Mouse (Mus musculus): ENCODE measurements around the gene Cacna1i. TPM values are rescaled to one million over a fixed set of nuclear protein-coding genes. Genes with fewer than 3 reads are reported as not detected.

Gene Cacna1i
- polyA plus RNA-seq, 1 experiment, result 36.5 TPM

- TF ChIP-seq CTCF (IDR thresholded peaks at IDR 0.05; ENCODE audit: extremely low read depth, insufficient read depth, low read length) (no peak), POLR2A (IDR thresholded peaks at IDR 0.05; ENCODE audit: extremely low read depth, insufficient read depth, low read length) (no peak)
- Histone ChIP-seq H3K4me3 (ENCODE audit: insufficient read depth, low read length) (peak overlapping the region; percentile 80), H3K4me1 (ENCODE audit: control insufficient read depth, insufficient read depth, low read length) (no peaks in the 10 kb centered on the region; the same call in 1 of the 2 replicates), H3K27ac (ENCODE audit: insufficient read depth, low read length) (peak overlapping the region; percentile 77)
Measured at GRCm38 (mm10) chr15:80256242-80256641, 30.8 kb upstream of the Cacna1i start.

DNA sequence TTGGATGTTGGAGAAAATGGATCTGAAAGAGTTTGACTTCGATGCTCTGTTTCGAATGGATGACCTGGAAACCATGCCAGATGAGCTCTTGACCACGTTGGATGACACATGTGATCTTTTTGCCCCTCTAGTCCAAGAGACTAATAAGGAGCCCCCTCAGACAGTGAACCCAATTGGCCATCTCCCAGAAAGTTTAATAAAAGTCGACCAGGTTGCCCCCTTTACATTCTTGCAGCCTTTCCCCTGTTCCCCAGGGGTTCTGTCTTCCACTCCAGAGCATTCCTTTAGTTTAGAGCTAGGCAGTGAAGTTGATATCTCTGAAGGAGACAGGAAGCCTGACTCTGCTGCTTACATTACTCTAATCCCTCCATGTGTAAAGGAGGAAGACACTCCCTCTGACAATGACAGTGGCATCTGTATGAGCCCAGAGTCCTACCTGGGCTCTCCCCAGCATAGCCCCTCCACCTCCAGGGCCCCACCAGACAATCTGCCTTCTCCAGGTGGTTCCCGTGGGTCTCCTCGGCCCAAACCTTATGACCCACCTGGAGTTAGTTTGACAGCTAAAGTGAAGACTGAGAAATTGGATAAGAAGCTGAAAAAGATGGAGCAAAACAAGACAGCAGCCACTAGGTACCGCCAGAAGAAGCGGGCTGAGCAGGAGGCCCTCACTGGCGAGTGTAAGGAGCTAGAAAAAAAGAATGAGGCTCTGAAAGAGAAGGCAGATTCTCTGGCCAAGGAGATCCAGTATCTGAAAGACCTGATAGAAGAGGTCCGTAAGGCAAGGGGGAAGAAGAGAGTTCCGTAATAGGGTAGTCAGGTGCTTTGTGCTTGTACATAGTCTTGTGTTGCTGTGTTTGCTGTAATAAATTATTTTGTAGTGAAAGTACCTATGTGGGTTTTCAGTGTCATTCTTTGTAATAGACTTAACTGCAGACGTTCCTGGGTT, 30.1 kb upstream of the Cacna1i start:
- Histone ChIP-seq H3K4me3 (ENCODE audit: insufficient read depth, low read length) (peak overlapping the region; percentile 80), H3K4me1 (ENCODE audit: control insufficient read depth, insufficient read depth, low read length) (no peaks in the 10 kb centered on the region; the same call in 1 of the 2 replicates), H3K27ac (ENCODE audit: insufficient read depth, low read length) (no peak overlapping the region)
- TF ChIP-seq CTCF (IDR thresholded peaks at IDR 0.05; ENCODE audit: extremely low read depth, insufficient read depth, low read length) (no peak), POLR2A (IDR thresholded peaks at IDR 0.05; ENCODE audit: extremely low read depth, insufficient read depth, low read length) (peak; percentile 23; the same call in 1 of the 2 replicates)

DNA sequence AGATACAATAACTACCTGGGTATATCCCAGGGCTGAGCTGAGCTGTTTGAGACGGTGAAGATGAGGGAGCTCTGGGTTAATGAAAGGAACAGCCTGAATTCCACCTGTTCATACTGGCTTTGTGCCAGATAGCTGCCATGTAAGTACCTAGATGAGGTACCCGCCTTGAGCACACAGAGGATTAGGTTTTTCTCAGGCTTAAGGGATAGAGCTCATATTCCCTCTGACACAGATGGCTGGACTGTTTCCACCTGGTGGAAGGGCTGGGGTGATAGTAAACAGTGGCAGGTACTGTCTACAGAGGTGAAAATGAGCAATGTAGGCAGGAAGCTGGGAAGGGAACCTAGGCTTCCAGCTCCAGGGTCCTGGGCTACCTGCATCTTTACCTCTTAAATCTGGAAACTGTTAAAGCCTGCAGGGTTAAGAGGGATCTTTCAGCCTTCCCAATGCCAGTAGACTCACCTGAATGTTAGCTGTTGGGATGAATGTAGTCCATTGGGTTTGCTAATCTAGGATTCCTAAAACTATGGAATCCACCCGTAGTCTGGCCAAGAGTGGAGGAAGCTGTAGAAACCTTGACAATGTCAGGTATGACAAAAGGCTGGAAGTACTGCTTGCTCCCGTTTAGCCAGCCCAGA, 29.3 kb upstream of the Cacna1i start:
- Histone ChIP-seq H3K27ac (ENCODE audit: insufficient read depth, low read length) (no peak overlapping the region), H3K4me3 (ENCODE audit: insufficient read depth, low read length) (no peak overlapping the region; the same call in 1 of the 2 replicates), H3K4me1 (ENCODE audit: control insufficient read depth, insufficient read depth, low read length) (no peaks in the 10 kb centered on the region; the same call in 1 of the 2 replicates)
- TF ChIP-seq CTCF (IDR thresholded peaks at IDR 0.05; ENCODE audit: extremely low read depth, insufficient read depth, low read length) (no peak), POLR2A (IDR thresholded peaks at IDR 0.05; ENCODE audit: extremely low read depth, insufficient read depth, low read length) (0 out of 2 replicates have a peak, but pooled peaks have one; percentile 24)

DNA sequence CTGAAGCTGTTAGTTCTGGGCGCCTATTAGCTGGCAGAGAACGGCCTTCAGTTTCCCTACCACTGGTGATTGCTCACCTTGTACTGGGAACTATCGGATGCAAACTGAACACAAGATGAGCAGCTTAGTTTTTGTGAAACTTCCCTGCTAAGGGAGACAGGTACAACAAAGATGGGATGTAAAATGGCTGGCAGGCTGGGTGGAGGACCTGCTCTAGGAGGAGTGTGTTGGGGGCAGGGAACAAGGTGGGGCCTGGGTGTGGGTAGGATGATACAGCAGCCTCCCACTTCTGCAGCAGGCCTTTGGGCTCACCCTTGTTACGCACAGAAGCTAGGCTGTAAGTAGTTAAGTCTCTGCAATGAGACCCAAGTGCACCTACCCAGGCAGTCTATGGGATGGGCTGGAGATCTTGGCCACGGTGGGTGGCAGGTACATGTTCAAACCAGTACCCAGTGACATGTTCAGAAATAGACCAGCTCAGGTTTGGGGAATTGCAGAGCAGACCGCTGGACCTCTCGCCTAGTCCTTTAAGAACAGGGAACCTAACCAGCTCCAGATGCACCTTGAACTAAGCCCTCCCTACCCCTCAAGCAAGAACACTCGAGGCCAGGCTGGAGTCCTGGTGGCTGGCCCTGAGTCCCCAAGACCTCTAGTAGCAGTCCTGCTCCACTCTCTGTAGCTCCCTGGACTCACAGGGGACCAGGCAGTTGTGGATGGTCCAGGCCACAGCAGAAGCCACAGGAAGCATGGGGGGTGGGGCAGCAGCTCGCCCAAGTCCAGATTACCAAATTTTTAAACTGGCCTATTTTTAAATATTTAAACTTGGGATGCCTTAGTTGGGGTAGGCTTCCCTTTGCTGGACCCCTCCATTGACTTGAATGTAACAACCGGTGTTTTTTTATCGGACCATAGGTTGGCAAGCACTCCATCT, 28.5 kb upstream of the Cacna1i start:
- Histone ChIP-seq H3K4me1 (ENCODE audit: control insufficient read depth, insufficient read depth, low read length) (no peaks in the 10 kb centered on the region; the same call in 1 of the 2 replicates), H3K4me3 (ENCODE audit: insufficient read depth, low read length) (no peak overlapping the region), H3K27ac (ENCODE audit: insufficient read depth, low read length) (no peak overlapping the region)
- peak; percentile 19; the same call in 1 of the 2 replicates for TF ChIP-seq POLR2A (IDR thresholded peaks at IDR 0.05; ENCODE audit: extremely low read depth, insufficient read depth, low read length)
- no peak for TF ChIP-seq CTCF (IDR thresholded peaks at IDR 0.05; ENCODE audit: extremely low read depth, insufficient read depth, low read length)

DNA sequence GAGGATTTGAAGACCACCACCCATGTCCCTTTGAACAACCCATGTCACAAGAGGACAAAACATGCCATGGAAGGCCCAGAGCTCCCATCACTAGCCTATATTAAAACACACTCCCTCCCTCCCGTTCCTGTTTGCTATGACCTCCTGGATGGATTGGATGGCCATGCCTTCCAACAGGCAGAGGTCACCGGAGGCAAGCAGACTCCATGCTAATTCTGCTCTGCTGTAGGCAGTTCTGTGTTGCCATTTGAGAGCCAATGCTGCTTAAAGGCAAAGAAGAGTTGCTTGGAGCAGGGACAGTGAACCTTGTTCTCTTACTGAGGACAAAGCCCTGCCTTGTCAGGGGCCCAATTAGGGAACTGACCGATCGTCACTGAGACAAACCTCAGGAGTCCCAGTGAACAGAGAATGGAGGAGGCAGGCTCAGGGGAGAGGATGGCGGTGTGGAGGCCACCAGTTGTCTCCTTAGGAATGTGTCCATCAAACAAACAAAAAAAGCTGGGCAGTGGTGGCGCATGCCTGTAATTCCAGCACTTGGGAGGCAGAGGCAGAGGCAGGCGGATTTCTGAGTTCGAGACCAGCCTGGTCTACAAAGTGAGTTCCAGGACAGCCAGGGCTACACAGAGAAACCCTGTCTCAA, 27.5 kb upstream of the Cacna1i start:
- no peak for TF ChIP-seq POLR2A (IDR thresholded peaks at IDR 0.05; ENCODE audit: extremely low read depth, insufficient read depth, low read length)
- TF ChIP-seq CTCF (IDR thresholded peaks at IDR 0.05; ENCODE audit: extremely low read depth, insufficient read depth, low read length), result no peak

DNA sequence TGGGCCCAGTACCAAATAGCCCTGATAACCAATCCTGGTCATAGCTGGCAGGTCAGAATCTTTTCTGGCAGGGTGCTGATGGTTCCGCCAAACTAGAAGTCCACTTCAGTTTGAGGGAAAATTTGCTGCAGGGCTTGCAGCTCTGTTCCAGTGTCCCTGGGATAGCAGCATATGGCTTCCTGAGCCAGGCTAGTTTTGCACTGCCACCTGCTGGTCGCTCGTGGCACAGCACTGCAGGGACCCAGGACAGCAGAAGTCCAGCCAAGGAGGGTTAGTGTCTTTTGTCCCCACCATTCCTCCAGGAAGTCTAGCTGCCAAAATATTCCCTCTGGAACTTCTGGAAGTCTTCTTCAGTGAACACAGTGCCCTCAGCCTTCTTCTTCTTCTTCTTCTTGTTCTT, 26.4 kb upstream of the Cacna1i start:
- TF ChIP-seq POLR2A (IDR thresholded peaks at IDR 0.05; ENCODE audit: extremely low read depth, insufficient read depth, low read length) (no peak), CTCF (IDR thresholded peaks at IDR 0.05; ENCODE audit: extremely low read depth, insufficient read depth, low read length) (peak; percentile 92)
- Histone ChIP-seq H3K27ac (ENCODE audit: insufficient read depth, low read length) (no peak overlapping the region), H3K4me1 (ENCODE audit: control insufficient read depth, insufficient read depth, low read length) (no peaks in the 10 kb centered on the region; the same call in 1 of the 2 replicates), H3K4me3 (ENCODE audit: insufficient read depth, low read length) (no peak overlapping the region)

More for the DNA sequence above, 27.5 kb upstream of the Cacna1i start:
- no peaks in the 10 kb centered on the region; the same call in 1 of the 2 replicates for H3K4me1 ChIP-seq (ENCODE audit: control insufficient read depth, insufficient read depth, low read length)
- H3K4me3 ChIP-seq (ENCODE audit: insufficient read depth, low read length), result no peak overlapping the region
- H3K27ac ChIP-seq (ENCODE audit: insufficient read depth, low read length), result no peak overlapping the region

GRCm38 (mm10) chr15:80261100-80261499, 25.9 kb upstream of the Cacna1i start:
- H3K4me1 ChIP-seq (ENCODE audit: control insufficient read depth, insufficient read depth, low read length), result no peaks in the 10 kb centered on the region; the same call in 1 of the 2 replicates
- no peak overlapping the region for H3K4me3 ChIP-seq (ENCODE audit: insufficient read depth, low read length)
- no peak overlapping the region for H3K27ac ChIP-seq (ENCODE audit: insufficient read depth, low read length)
- no peak for TF ChIP-seq POLR2A (IDR thresholded peaks at IDR 0.05; ENCODE audit: extremely low read depth, insufficient read depth, low read length)
